Mouse (Mus musculus): ENCODE measurements around the gene Dnajb8.

Dnajb8 gene

GRCm38 (mm10) chr6:88229221-88229620 lies 7.2 kb downstream of the Dnajb8 start:
- DNase-seq (ENCODE audit: low spot score in 2 of 2): no peak

- DNase-seq (ENCODE audit: low spot score in 2 of 2): no peak
These were observed 9.8 kb downstream of the Dnajb8 start for GRCm38 (mm10) chr6:88231821-88232220.

DNA sequence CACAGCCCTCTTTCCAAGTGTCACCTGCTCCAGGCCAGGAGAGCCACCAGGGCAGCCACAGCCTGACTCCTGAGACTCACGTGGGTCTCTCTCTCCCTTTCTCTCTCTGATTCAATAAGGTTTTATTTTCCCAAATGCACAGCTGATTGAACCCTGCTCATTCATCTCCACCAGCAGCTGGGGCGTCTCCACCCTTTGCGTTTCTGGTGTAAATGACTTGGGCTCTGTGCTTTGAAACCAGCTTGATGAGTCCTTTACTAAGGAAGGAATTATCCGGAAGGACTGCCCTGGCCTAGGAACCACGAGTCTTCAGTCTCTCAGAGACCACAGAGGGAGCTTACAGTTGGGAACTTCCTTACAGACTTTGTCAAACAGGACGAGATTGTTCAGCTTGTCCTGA lies 10.2 kb downstream of the Dnajb8 start:
- no peak for DNase-seq (ENCODE audit: low spot score in 2 of 2)

DNA sequence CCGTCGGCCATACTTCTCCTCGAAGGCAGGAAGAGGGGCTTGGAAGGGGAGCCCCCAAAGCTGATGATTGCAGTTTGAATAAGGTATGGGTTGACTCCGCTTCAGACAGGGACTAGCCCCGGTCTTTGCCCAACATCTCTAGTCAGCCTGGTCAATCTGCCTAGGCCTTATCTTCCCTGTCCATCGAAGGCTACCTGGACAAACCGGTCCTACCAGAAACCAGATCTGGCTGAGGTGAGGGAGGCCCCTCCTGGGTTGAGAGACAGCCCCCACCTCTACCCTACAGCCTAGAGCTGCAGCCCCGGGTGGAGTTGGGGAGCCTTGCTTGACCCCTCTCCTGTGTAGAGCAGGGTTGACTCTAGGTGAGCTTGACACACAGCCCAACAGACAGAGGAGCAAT lies 11.9 kb downstream of the Dnajb8 start:
- peak in 1 of 2 experiments; percentile 69 for DNase-seq (ENCODE audit: low spot score in 2 of 2)

DNA sequence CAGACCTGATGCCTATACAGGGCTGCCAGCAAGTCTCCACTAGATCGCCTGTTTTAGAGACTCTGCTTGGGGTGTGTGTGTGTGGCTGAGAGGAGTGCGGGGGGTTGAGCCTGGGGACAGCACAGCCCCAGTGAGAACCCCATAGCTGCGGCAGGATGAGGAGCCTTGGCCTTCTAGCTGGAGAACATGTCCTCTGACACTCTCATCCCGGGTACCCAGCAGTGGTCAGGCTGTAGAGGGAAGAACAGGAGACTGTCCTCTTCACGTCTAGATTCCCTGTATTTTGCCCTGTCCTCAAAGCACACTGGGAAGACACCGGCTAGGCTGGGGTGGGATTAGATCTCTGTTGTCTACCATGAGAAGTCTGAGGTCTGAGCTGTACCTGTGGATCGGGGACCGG lies 13.4 kb downstream of the Dnajb8 start:
- DNase-seq (ENCODE audit: low spot score in 2 of 2): no peak

DNA sequence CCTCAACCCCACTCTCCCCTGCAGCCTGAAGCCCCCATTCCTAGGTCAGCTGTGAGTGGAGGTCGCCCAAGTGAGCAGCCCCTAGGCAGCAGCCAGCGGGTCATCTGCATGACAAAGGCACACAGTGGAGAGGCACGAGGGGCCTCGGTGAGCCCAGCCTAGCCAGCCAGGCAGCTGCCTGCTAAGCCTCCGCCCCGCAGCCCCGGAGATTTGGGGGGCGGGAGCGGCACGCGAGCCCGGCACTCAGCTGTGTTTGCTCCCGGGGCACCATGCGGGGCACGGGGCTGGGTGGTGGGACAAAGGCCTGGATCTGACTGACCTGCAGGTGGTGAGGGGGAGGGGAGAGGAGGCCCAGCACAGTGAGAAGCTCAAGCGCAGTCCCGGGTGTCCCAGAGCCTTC lies 13.9 kb downstream of the Dnajb8 start:
- no peak for DNase-seq (ENCODE audit: low spot score in 2 of 2)

GRCm38 (mm10) chr6:88236513-88236912 lies 14.4 kb downstream of the Dnajb8 start:
- DNase-seq (ENCODE audit: low spot score in 2 of 2): no peak

DNA sequence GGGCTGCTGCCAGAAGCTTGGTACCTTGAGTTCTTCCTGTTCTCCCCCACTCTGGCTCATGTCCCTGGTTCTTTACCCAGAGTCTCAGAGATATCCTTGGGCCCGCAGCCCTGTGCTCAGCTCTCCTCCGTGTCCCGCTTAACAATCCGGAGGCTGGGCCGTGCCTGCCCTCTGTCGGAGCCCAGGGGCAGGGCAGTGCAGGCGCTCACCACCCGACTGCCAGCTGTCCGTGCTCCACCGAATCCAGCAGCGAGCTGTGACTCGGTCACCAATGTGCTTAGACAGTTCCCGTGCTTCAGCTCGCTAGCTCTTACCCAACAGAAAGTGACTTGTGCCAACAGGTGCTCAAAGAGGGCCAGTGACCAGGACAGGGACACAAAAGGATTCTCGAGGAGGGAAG lies 20.5 kb downstream of the Dnajb8 start:
- DNase-seq (ENCODE audit: low spot score in 2 of 2): peak; percentile 58 to 67

DNA sequence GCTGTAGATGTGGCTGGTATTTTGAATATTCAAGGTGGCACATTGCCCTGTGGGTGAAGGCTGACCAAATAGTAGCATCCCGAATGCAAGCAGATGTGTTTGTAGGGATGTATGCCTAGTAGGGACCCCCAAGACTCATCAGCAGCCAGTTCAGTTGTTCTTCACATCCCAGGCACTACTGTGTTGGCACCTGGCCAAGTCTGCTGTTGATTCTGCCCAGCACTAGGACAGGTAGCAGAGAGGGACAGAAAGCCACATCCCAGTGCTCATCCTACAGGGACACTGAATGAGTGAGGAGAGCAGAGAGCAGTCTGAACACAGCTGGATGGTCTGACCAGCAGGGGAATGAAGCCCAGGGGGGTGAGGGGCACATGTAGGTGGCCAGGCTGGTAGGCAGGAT lies 27.2 kb downstream of the Dnajb8 start:
- no peak for DNase-seq (ENCODE audit: low spot score in 2 of 2)

DNA sequence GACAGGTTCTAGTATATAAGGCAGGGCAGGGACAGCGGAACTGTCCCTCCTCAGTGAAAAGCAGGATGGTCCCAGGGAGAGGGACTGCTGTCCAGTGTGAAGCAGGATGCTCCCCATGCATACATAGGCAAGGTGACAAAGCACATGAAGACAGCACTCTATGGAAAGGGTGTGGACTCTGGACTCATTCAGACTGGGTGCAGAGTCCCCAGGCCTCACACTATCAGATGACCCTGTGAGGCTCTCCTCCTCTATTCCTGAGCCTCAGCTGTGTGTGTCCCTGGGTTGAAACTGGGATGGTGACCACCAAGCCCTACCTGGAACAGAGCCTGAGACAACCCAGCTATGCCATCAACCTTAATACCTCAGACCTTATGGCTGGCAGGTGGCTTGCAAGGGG lies 29.3 kb downstream of the Dnajb8 start:
- no peak for DNase-seq (ENCODE audit: low spot score in 2 of 2)

- no peak for DNase-seq (ENCODE audit: low spot score in 2 of 2)
These were observed 29.9 kb downstream of the Dnajb8 start for GRCm38 (mm10) chr6:88251798-88252478.

- DNase-seq (ENCODE audit: low spot score in 2 of 2): no peak
These were observed 32.0 kb downstream of the Dnajb8 start for GRCm38 (mm10) chr6:88254082-88254481.

DNA sequence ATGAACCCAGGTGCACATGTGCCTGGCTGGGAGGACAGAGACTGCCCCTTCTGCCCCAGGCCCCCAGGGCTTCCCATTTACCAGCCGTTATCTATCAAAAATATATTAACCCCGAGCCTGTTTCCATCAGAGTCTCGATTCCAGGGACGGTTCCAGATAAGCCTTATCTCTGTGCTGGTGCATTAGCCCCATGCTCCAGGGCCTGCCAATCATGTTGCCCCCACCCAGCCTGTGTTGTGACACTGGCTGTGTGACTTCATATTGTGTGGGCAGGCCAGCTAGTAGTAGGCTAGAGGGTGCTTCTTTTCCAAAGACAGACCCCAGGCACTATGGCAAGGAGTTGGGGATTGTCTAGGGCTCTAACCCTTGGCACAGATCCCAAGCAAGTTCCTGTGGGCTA lies 33.4 kb downstream of the Dnajb8 start:
- DNase-seq (ENCODE audit: low spot score in 2 of 2): no peak

DNA sequence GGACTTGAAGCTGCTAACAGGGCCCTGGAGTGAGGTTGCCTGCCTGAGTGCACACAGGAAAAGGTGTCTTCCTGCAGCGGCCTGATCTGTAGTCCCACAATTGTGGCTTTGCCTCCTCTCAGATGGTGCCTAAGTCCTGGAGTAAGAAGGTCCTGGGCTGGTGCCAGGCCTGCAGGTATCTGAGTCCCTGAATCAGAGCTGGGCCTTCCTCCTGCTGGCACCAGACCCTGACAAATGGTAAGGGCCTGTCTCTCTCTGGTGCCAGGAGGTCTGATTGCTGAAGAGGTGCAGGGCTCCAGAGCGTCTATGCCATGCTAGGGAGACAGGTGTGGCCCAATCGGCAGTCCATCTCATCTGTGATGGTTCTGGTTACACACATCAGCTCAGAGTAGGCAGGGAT lies 37.6 kb downstream of the Dnajb8 start:
- no peak for DNase-seq (ENCODE audit: low spot score in 2 of 2)

GRCm38 (mm10) chr6:88260645-88261044 lies 38.6 kb downstream of the Dnajb8 start:
- no peak for DNase-seq (ENCODE audit: low spot score in 2 of 2)

DNA sequence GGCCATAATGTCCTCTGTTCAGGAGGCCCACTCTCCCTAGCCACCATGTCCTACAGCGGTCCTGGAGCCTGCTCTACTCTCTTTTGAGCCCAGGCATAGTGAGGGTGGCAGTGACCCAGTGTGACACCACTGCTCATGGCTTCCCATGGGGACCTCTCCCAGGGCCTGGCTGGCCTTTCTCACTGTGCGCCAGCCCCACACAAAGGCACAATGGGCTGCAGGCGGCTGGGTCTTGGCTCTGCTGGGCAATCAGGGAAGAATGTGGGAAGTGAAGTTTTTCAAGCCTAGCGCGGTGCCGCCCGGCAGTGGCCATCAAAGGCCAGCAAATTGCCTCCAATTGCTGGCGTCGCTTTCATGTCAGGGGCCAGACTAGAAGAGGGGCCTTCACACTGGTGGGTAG lies 40.1 kb downstream of the Dnajb8 start:
- no peak for DNase-seq (ENCODE audit: low spot score in 2 of 2)

DNA sequence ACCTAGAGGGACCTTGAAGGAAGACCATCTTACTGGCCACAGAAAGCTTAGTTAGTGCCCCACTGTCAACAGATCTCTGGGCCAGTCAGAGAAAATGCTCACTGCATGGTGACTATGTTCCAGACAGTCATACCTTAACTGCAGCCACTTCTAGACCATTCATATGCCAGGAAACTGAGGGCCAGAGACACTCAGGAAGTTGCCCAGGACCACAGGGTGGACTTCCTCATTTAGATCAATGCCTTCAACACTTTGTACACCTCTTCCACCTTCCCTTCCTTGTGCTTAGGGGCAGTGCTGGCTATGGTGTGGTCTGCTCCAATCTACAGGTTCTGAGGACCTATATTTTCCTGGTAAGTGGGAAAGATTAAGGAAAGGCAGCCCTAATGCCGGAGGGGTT lies 43.3 kb downstream of the Dnajb8 start:
- no peak for DNase-seq (ENCODE audit: low spot score in 2 of 2)

GRCm38 (mm10) chr6:88266055-88266454 lies 44.0 kb downstream of the Dnajb8 start:
- DNase-seq (ENCODE audit: low spot score in 2 of 2): no peak

- no peak for DNase-seq (ENCODE audit: low spot score in 2 of 2)
These were observed 45.0 kb downstream of the Dnajb8 start for GRCm38 (mm10) chr6:88267068-88267467.

DNA sequence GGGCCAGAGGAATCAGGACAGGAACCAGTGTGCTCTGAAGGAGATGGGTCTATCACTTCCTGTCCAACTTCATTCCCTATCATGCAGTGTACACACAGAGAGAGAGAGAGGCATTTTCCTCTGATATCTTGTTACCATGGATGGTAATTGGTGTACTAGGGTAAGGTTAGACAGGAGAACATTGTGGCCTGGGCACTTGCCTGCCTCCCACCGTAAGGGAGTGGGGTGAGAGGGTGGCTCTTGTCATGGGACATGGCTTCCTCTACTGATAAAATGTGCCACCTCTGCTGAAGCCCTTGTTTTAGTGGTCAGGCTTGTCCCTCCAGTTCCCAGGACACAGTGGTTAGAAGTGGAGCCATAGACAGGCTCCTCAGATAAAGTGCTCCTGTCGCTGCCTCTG lies 45.9 kb downstream of the Dnajb8 start:
- no peak for DNase-seq (ENCODE audit: low spot score in 2 of 2)

GRCm38 (mm10) chr6:88274623-88275022 lies 52.6 kb downstream of the Dnajb8 start:
- no peak for DNase-seq (ENCODE audit: low spot score in 2 of 2)

GRCm38 (mm10) chr6:88276221-88276620 lies 54.2 kb downstream of the Dnajb8 start:
- no peak for DNase-seq (ENCODE audit: low spot score in 2 of 2)

DNA sequence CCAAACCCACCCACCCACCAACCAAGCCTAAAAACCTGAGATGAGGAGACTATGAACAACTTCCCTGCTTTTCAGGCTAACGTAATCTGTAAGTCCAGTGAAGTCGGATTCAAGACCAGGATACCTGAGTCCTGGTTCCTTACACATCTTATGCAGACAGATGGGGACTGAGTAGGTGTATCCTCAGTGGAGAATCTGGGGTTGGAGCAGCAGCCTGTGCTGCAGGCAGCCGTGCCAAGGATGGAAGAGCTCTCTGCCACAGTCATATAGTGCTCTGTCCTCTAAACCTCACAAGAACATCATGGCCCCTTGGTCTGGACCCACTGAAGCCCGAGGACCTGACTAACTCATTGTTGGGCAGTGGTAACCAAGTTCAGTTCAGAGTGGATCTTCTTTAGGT lies 55.2 kb downstream of the Dnajb8 start:
- no peak for DNase-seq (ENCODE audit: low spot score in 2 of 2)

- no peak for DNase-seq (ENCODE audit: low spot score in 2 of 2)
These were observed 56.1 kb downstream of the Dnajb8 start for GRCm38 (mm10) chr6:88278141-88278540.

Measured in urinary bladder, postnatal 4 days (tissue).